Mouse (Mus musculus): ENCODE results near the gene Map3k5. TPM values are rescaled to one million over a fixed set of nuclear protein-coding genes. Genes with fewer than 3 reads are reported as not detected.

The Map3k5 gene
- polyA plus RNA-seq, 1 experiment from 2014 or later = 1.4 TPM

GRCm38 (mm10) chr10:20169182-20169674 is 235.0 kb downstream of the Map3k5 start:
- no peak for ATAC-seq (ENCODE audit: insufficient number of reproducible peaks, insufficient read depth, low FRiP score, low TSS enrichment, low read depth)
- 93% methylated on average over 3 of the region's 3 CpGs for WGBS
- no peak overlapping the region for H3K27ac ChIP-seq
- no peak overlapping the region for H3K4me2 ChIP-seq
- H3K27me3 ChIP-seq = 0 out of 2 replicates have a peak, but pooled peaks cover 5% of the 10 kb centered on the region
- no peaks in the 10 kb centered on the region for H3K36me3 ChIP-seq
- no peak overlapping the region for H3K4me3 ChIP-seq (replicated peaks)
- no peak overlapping the region for H3K9ac ChIP-seq (replicated peaks)
- peaks cover 26% of the 10 kb centered on the region for H3K4me1 ChIP-seq (replicated peaks)
- no peaks in the 10 kb centered on the region for H3K9me3 ChIP-seq

- Histone ChIP-seq H3K36me3 (no peaks in the 10 kb centered on the region), H3K4me1 (replicated peaks) (peaks cover 26% of the 10 kb centered on the region), H3K9ac (replicated peaks) (no peak overlapping the region), H3K9me3 (no peaks in the 10 kb centered on the region), H3K27me3 (0 out of 2 replicates have a peak, but pooled peaks cover 5% of the 10 kb centered on the region), H3K4me3 (replicated peaks) (peak overlapping the region; percentile 19; the same call in 1 of the 2 replicates), H3K27ac (0 out of 2 replicates have a peak overlapping the region, but pooled peaks have one; percentile 8), H3K4me2 (peak overlapping the region; percentile 52)
- 33% methylated on average over 19 of the region's 19 CpGs for WGBS
- no peak for ATAC-seq (ENCODE audit: insufficient number of reproducible peaks, insufficient read depth, low FRiP score, low TSS enrichment, low read depth)
These were observed 235.8 kb downstream of the Map3k5 start for GRCm38 (mm10) chr10:20169927-20170604.

- no peak overlapping the region for H3K9ac ChIP-seq (replicated peaks)
- peak; percentile 83 for ATAC-seq (ENCODE audit: insufficient number of reproducible peaks, insufficient read depth, low FRiP score, low TSS enrichment, low read depth)
- 0 out of 2 replicates have a peak, but pooled peaks cover under 1% of the 10 kb centered on the region for H3K9me3 ChIP-seq
- 0 out of 2 replicates have a peak overlapping the region, but pooled peaks have one; percentile 17 for H3K27ac ChIP-seq
- H3K4me1 ChIP-seq (replicated peaks) = peaks cover 26% of the 10 kb centered on the region
- 53% methylated on average over 11 of the region's 11 CpGs for WGBS
- peak overlapping the region; percentile 19; the same call in 1 of the 2 replicates for H3K4me3 ChIP-seq (replicated peaks)
- H3K27me3 ChIP-seq = 0 out of 2 replicates have a peak, but pooled peaks cover 5% of the 10 kb centered on the region
- peak overlapping the region; percentile 52 for H3K4me2 ChIP-seq
- H3K36me3 ChIP-seq = no peaks in the 10 kb centered on the region
These were observed 236.4 kb downstream of the Map3k5 start for GRCm38 (mm10) chr10:20170605-20171088.

- no peak for ATAC-seq (ENCODE audit: insufficient number of reproducible peaks, insufficient read depth, low FRiP score, low TSS enrichment, low read depth)
- H3K9ac ChIP-seq (replicated peaks) = no peak overlapping the region
- no peak overlapping the region; the same call in 1 of the 2 replicates for H3K4me2 ChIP-seq
- peaks cover 23% of the 10 kb centered on the region for H3K4me1 ChIP-seq (replicated peaks)
- 0 out of 2 replicates have a peak, but pooled peaks cover 4% of the 10 kb centered on the region for H3K9me3 ChIP-seq
- H3K27me3 ChIP-seq = 0 out of 2 replicates have a peak, but pooled peaks cover 5% of the 10 kb centered on the region
- no peaks in the 10 kb centered on the region for H3K36me3 ChIP-seq
- WGBS = 73% methylated on average over 12 of the region's 12 CpGs
- no peak overlapping the region for H3K27ac ChIP-seq
- no peak overlapping the region for H3K4me3 ChIP-seq (replicated peaks)
These were observed 236.9 kb downstream of the Map3k5 start for GRCm38 (mm10) chr10:20171209-20171608.

- Histone ChIP-seq H3K4me1 (replicated peaks) (peaks cover 20% of the 10 kb centered on the region), H3K27ac (0 out of 2 replicates have a peak overlapping the region, but pooled peaks have one; percentile 29), H3K27me3 (0 out of 2 replicates have a peak, but pooled peaks cover 5% of the 10 kb centered on the region), H3K36me3 (no peaks in the 10 kb centered on the region), H3K9ac (replicated peaks) (no peak overlapping the region), H3K9me3 (0 out of 2 replicates have a peak, but pooled peaks cover 4% of the 10 kb centered on the region), H3K4me3 (replicated peaks) (no peak overlapping the region), H3K4me2 (no peak overlapping the region)
- 57% methylated on average over 4 of the region's 4 CpGs for WGBS
- no peak for ATAC-seq (ENCODE audit: insufficient number of reproducible peaks, insufficient read depth, low FRiP score, low TSS enrichment, low read depth)
These were observed 237.5 kb downstream of the Map3k5 start for GRCm38 (mm10) chr10:20171756-20172155.

GRCm38 (mm10) chr10:20173733-20174132 is 239.5 kb downstream of the Map3k5 start:
- Histone ChIP-seq H3K4me2 (no peak overlapping the region), H3K36me3 (no peaks in the 10 kb centered on the region), H3K9me3 (0 out of 2 replicates have a peak, but pooled peaks cover 4% of the 10 kb centered on the region), H3K4me3 (replicated peaks) (no peak overlapping the region), H3K27ac (no peak overlapping the region), H3K4me1 (replicated peaks) (peaks cover 18% of the 10 kb centered on the region), H3K9ac (replicated peaks) (no peak overlapping the region), H3K27me3 (0 out of 2 replicates have a peak, but pooled peaks cover 5% of the 10 kb centered on the region)
- WGBS = 82% methylated on average over 4 of the region's 4 CpGs
- ATAC-seq (ENCODE audit: insufficient number of reproducible peaks, insufficient read depth, low FRiP score, low TSS enrichment, low read depth) = no peak

- WGBS = 68% methylated on average over 7 of the region's 7 CpGs
- Histone ChIP-seq H3K27me3 (no peaks in the 10 kb centered on the region), H3K9ac (replicated peaks) (no peak overlapping the region)
These were observed 241.8 kb downstream of the Map3k5 start for GRCm38 (mm10) chr10:20176054-20176453.

GRCm38 (mm10) chr10:20178807-20179605 is 244.7 kb downstream of the Map3k5 start:
- Histone ChIP-seq H3K9ac (replicated peaks) (no peak overlapping the region), H3K4me2 (no peak overlapping the region), H3K36me3 (no peaks in the 10 kb centered on the region), H3K9me3 (0 out of 2 replicates have a peak, but pooled peaks cover 4% of the 10 kb centered on the region), H3K4me1 (replicated peaks) (peaks cover 33% of the 10 kb centered on the region), H3K4me3 (replicated peaks) (no peak overlapping the region), H3K27me3 (no peaks in the 10 kb centered on the region), H3K27ac (no peak overlapping the region)
- WGBS = 33% methylated on average over 12 of the region's 12 CpGs
- no peak for ATAC-seq (ENCODE audit: insufficient number of reproducible peaks, insufficient read depth, low FRiP score, low TSS enrichment, low read depth)

More at GRCm38 (mm10) chr10:20176054-20176453, 241.8 kb downstream of the Map3k5 start:
- no peak overlapping the region for H3K4me3 ChIP-seq (replicated peaks)
- ATAC-seq (ENCODE audit: insufficient number of reproducible peaks, insufficient read depth, low FRiP score, low TSS enrichment, low read depth) = no peak
- 0 out of 2 replicates have a peak, but pooled peaks cover 4% of the 10 kb centered on the region for H3K9me3 ChIP-seq
- H3K36me3 ChIP-seq = no peaks in the 10 kb centered on the region
- H3K4me2 ChIP-seq = no peak overlapping the region
- H3K4me1 ChIP-seq (replicated peaks) = peaks cover 13% of the 10 kb centered on the region
- H3K27ac ChIP-seq = no peak overlapping the region

- no peaks in the 10 kb centered on the region for H3K9me3 ChIP-seq
- ATAC-seq (ENCODE audit: insufficient number of reproducible peaks, insufficient read depth, low FRiP score, low TSS enrichment, low read depth) = no peak
- peaks cover 33% of the 10 kb centered on the region for H3K4me1 ChIP-seq (replicated peaks)
- H3K4me2 ChIP-seq = no peak overlapping the region
- WGBS = 11% methylated on average over 10 of the region's 10 CpGs
- H3K27me3 ChIP-seq = no peaks in the 10 kb centered on the region
- no peak overlapping the region for H3K9ac ChIP-seq (replicated peaks)
- no peak overlapping the region for H3K4me3 ChIP-seq (replicated peaks)
- no peak overlapping the region for H3K27ac ChIP-seq
- no peaks in the 10 kb centered on the region for H3K36me3 ChIP-seq
These were observed 246.9 kb downstream of the Map3k5 start for GRCm38 (mm10) chr10:20181198-20181597.

GRCm38 (mm10) chr10:20181680-20182399 is 247.6 kb downstream of the Map3k5 start:
- H3K4me2 ChIP-seq = no peak overlapping the region
- H3K4me1 ChIP-seq (replicated peaks) = peaks cover 33% of the 10 kb centered on the region
- 42% methylated on average over 11 of the region's 11 CpGs for WGBS
- no peaks in the 10 kb centered on the region for H3K27me3 ChIP-seq
- ATAC-seq (ENCODE audit: insufficient number of reproducible peaks, insufficient read depth, low FRiP score, low TSS enrichment, low read depth) = no peak
- H3K36me3 ChIP-seq = no peaks in the 10 kb centered on the region
- H3K4me3 ChIP-seq (replicated peaks) = no peak overlapping the region
- no peaks in the 10 kb centered on the region for H3K9me3 ChIP-seq
- no peak overlapping the region for H3K9ac ChIP-seq (replicated peaks)
- H3K27ac ChIP-seq = 0 out of 2 replicates have a peak overlapping the region, but pooled peaks have one; percentile 12
